Mouse (Mus musculus): Measurements from ENCODE around the gene Scube1. TPM values are rescaled to one million over a fixed set of nuclear protein-coding genes. Genes with fewer than 3 reads are reported as not detected.

Gene Scube1
- total RNA-seq, 4 experiments from 2014 or later, result 0.59 to 0.97 (median 0.84) TPM

DNA sequence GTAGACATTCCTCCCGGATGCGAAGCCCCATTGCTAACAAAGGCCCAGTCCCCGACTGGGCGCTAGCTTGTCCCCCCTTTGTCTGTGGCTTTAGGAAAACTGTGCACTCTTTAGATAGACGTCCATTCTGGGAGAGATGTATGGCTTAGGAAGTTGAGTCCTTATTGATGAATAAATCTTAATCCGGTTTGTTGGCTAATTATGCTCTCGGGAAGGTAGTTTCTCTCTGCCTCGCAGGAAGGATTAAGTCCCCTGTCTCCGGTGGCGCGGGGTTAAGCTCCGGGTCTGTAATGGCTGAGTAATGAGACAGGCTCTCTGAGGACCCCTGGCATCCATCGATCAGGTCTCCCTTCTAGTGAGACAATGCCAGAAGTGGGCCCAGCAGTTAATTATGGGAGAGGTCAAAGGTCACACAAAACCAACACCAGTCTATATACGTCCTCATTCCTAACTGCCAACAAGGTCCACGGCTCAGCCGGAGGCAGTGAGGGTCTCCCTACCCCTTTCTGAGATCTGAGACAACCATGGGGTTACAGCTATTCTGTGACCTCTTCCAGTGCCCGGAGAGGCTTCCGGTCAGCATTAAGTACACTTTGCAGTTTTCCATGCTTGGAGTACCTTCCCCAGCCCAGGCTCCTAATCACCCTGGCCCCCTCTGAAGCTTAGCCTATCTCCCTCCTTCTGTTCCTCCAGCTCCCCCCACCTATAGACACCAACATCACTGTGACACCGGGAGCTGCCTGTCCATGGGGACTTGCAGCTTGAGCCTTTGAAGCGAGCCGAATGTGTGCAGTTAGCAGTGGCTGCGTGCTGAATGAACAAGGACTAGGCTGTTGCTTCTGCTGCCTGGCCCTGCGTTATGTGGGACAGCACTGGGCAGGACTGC is 14.7 kb downstream of the Scube1 start:
- DNase-seq (ENCODE audit: low spot score), result no peak

DNA sequence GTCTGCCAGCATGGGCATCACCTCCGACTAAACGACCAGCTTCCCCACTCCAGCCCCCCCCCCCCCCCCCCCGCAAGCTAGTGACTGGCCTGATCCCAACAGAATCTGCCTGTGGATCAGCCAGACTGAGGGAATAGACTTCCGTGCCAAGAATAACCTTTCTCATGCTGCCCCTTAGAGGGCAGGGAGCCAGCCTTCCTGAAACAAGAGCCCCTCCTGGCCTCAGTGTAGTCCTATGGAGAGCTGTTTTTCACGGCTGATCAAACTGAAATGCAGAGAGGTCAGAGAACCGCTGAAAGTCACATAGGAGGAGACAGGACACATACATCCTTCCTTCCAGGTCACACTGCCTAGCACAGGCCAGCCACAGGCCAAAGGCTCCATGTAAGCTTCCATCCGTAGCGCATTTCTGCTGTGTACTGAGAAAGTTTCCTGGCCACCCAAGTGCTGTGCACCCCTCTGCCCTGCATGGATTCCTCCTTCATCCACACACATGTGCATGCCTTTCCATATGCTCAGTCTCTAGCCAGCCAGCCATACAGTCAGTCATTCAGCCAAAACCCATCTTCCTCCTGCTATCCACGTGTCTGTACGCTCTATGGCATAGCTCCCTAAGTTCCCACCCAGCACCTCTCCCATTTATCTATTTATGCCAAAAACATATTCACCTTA is 18.2 kb downstream of the Scube1 start:
- no peak for DNase-seq (ENCODE audit: low spot score)

DNA sequence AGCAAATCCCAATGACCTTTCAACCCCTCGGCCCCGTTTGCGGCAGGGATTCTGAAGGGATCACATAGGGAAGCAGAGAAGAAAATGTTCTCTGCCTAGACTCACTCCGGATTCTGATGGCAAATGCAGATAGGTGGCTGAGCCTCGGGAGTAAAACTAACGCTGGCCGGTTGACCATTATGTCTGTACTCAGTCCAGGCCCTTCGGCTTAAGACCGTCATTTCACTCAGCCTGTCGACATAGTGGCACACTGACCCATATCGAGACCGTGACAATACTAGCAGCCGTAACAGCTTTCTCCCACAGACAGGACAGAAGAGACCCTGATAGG is 24.3 kb downstream of the Scube1 start:
- no peak for DNase-seq (ENCODE audit: low spot score)

DNA sequence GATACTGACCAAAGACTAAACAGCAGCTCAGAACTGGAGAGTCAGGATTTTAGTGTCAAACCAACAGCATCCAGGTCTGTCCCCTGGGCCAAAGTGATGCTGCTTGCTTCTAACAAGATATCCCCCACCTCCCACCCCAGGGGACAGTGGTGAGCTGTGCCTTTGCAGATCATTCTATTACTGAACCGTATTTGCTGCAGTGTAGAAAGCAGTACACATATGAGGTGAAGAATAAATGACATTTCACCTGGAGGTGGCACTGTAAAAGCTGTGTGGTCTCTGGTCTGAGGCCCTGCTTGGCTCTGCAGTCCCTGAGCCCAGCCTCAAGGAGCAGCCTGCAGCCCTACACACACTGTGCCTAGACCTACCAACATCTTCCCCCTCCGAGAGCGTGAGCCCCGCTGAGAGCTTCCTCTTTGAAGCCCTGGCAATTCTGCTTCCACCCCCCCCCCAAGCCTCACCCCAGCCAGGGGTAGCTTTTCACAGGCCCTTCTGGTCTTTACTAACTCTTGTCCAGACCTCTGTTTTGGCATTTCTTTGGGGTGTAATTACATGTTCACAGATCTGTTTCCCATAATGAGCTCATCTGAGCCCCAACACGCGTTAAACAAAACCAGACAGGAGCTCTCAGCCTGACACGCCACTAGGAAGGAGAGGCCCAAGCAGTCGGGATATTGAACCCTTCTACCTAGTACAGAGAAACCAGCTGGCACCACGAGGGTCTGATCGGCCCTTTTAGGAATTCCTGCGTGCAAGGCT is 24.8 kb downstream of the Scube1 start:
- no peak for DNase-seq (ENCODE audit: low spot score)

DNA sequence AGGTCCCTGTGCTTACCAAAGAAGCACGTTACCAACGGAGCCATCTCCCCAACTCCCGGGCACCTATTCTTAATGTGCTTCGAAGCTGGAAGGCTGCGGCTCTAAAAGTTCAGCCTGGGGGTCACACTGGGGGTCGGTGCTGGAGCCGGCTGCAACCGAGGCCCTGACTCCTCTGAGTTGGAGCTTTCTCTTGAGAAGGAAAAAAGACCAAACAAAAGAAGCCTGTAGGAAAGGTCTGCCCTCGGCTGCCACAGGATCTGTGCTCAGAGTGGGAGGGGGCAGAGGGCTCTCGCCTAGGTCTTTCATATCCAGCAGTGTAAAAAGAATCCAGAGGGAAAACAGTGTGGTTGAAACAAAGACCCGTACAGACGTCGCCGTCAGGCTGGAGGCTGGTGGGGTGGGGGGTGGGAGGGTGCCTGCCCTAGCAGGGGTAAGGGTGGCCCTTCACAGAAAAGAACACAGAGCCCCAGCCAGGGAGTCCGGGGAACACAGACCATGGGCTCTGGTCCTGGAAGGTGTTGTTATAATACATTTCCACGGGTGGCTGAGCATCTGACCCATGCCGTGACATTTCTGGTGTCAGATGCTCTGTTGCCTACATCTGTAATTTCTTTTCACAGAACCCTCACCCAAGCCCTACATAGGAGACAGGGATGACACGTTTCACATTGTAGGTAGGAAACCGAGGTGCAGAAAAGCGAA is 25.5 kb downstream of the Scube1 start:
- DNase-seq (ENCODE audit: low spot score), result no peak

DNA sequence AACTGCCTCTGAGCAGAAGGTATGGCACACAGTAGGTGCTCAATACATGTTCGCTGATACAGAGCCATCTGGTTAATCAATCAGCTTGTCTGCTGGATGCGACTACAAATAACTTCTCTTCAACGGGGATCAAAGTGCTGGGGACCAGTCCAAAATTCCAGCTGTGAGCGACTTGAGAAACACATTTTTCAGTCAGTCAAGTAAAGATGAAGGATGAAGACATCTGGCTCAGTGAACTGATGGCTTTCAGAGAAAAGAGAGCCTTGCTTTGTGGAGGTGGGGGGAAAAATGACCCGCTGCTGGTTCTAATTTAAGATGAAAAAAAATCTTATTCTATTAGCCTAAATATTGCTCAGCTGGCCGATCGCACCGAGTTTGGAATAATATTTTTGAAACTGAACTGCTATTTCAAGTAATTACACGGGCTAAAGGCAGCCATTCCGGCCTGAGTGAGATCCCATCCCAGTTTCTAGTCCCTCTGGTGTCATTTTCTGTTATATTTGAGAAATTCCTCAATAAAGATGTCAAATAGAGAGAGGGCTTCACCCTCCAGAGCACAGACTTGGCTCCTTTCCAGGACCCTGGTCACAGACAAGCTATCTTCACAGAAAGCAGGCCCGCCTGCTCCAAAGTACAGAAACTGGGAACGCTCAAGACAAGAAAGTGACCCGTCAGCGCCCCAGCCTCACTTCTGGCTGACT is 28.0 kb downstream of the Scube1 start:
- DNase-seq (ENCODE audit: low spot score), result no peak

DNA sequence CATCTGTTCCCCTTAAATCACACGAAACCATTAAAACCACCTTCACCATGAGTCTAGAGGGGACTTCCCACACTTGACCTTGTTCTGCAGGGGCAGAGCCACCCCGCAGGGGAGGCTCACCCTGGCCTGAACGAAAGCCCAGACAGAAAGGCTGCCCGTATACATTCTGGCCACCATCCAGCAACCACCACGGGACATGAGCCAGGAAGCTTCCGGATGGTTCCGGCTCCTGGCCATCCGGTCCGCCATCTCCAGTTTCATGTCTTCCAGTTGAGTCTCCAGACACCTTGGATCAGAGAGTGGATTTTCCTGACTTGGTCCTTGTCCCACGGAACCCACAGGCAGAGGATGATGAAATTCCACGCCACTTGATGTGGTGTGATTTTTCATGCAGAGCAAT is 29.7 kb downstream of the Scube1 start:
- DNase-seq (ENCODE audit: low spot score), result no peak

DNA sequence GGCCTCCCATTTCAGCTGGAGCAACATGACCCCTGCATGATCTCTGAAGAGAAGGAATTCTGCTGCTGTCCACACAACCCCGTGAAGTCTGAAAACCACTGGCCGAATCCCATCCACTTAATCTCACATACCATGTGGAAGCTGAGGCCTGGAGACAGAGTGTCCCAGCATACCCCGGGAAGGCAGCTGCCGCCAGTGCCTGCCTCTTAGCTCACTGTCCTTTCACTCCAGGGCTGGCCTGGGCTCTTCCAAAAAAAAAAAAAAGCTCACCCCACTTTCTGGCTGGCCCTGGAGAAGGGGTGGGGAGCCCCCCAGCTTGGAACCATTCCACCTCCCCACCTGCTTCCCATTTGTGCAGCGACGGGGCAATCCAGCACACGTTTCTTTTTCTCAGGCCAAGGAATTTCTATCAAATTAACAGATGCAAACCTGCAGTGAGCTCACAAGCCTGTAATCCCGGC is 32.9 kb downstream of the Scube1 start:
- peak; percentile 31 for DNase-seq (ENCODE audit: low spot score)

DNA sequence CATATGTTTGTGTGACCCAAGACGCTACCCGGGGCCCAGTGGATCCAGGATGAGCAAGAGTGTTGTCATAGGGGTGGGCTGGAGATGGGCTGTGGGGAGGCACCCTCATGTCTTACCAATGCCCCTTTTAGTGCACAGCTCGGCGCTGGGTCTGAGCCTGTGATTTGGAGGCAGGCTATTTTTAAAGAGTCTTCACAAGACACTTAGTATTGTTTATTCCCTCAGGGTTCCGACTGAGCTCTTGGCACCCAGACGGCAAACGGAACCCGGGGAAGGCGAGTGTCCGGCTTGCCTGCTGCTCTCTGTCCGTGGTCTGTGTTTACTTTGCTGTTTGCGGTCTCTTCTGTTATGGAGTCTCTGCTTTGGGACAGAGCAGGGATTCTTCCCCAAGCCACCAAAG is 34.9 kb downstream of the Scube1 start:
- no peak for DNase-seq (ENCODE audit: low spot score)

DNA sequence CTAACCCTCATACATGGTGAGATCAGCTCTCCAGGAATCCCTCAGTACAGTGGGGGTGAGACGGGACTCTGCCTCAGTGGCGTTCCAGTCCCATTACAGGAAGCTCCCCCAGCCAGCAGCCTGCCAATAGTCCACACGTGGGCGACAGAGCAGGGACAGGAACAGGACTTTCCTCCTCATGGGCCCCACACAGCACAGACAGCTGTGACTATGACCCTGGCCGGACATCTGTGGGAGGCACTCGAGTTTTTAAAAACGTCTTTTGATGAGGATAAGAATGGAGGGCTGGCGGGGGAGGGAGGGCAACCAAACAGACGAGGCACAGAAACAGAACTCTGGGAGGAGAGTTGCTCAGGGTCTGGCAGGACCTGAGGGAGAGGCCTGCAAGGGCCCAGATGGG is 38.2 kb downstream of the Scube1 start:
- DNase-seq (ENCODE audit: low spot score), result no peak

DNA sequence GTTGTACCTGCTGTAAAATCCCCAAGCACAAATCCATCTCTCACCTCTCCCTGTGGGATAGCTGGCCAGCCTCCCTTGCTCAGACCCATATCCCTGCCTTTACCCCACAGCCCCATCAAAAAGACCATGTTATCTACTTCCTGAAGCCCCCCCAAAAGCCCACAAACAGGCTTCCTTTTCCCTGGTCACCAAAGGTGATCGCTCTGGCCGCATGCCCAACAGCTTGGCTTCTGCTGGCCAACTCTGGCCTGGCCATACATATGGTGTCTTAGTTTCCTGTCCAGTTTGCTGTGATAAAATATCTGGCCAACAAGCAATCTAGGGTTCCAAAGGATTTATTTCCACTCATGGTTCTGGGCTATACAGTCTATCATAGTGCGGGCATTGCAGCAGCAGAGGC is 38.9 kb downstream of the Scube1 start:
- DNase-seq (ENCODE audit: low spot score), result no peak

DNA sequence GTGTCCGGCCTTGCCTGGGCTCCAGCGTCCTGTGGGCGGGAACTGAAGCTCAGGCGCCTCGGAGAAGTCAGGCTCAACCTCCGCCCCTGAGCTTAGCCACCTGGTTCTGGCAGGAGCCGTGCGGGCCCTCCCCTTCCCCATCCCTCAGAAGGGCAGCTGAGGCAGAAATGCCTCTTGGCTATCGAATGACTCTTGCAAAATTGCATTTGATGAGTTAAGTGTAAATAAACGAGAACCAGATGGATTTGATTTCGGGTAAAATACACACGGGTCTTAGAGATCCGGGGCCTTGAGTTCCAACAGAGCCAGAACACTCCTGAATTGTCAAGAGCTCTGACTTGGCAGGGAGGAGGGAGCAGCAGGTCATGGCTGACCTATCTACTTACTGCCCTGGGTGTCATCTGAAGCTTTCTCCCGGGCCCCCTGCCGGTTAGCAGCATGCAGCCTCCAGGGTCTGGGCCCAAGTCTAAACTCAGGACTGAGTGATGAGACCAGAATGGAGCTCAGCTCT is 41.7 kb downstream of the Scube1 start:
- DNase-seq (ENCODE audit: low spot score), result no peak

DNA sequence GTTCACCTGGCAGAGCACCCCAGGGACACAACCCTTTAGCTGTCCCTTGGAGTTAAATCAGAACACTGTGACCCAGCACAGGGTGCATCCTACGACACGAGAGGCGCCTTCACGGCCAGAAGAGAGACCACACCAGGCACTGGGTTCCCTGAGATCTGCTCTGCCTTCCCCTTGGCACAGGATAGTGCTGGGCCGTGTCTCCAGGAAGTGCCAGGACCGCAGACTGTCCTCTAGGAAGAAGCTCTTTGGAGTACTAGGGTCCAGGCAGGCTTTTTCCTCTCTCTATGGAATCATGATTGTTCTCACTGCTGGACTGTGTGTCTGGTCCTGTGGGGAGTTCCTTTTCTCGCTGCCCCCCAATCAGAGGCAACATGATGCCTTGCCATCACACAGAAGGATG is 44.5 kb downstream of the Scube1 start:
- DNase-seq (ENCODE audit: low spot score), result no peak

DNA sequence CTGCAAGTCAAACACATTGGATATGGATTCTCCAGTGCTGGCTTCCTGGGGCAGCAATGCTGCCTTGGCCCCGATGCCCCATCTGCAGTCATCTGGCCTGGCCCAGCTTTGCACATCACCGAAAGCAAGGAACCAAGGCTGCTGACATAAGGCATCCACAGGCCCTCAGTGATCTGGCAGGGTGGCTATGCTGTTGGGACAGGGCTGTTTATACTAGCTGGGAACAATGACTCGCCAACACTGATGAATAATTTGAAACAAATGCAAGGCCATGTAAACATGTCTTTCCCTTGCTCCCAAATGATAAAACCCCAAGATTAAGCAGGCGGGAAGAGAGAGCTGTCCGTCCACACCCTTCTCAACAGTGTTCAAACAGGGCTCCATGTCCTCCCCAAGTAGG is 45.1 kb downstream of the Scube1 start:
- DNase-seq (ENCODE audit: low spot score), result no peak

DNA sequence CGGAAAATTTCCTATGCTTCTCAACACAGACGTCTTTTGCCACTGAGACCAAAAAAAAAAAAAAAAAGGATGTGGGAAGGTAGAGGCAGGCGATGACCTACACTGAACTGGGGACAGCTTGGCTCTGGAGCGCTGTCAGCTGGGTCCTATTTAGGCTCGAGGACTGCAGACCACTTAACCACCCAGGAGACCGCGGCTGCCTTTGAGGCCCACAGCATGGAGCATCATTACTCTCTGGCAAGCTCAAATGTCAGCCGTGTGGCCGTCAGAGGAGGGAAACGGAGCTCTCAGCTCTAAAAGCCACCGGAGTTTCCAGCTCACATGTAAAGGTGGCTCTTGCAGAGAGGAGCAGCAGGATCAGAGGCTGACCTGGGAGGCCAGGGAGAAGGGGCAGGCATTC is 46.2 kb downstream of the Scube1 start:
- no peak for DNase-seq (ENCODE audit: low spot score)

DNA sequence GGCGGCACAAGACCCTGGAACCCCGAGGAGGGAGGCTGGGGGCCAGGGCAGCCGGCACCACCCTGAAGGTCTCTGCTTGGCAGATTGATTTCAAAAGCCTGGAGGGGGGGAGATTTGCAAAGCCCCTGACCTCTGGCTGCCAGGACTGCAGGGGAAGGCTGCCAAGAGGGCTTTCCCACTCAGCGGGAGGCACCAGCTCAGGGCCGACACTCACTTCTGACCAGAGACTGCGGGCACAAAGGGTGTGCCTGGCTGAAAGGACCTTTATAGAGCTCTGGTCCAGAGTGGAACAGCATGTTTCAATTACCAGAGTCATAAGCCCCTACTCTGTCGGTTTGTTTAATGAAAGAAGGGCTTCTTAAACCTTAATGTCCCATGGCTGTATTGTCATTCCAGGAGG is 46.7 kb downstream of the Scube1 start:
- no peak for DNase-seq (ENCODE audit: low spot score)

DNA sequence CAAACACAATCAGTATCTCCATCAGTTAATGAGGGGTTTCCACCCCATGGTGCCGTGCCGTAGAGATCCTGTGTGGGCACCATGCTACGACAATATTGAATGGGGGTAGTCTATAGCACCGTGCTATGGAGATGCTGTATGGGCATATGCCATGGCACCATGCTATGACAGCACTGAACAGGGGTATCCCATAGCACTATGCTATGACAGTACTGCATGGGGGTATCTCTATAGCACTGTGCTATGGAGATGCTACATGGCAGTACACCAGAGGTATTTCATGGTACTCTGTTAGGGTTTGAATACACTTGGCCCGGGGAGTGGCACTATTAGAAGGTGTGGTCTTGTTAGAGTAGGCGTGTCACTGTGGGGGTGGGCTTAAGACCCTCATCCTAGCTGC is 47.7 kb downstream of the Scube1 start:
- no peak for DNase-seq (ENCODE audit: low spot score)

DNA sequence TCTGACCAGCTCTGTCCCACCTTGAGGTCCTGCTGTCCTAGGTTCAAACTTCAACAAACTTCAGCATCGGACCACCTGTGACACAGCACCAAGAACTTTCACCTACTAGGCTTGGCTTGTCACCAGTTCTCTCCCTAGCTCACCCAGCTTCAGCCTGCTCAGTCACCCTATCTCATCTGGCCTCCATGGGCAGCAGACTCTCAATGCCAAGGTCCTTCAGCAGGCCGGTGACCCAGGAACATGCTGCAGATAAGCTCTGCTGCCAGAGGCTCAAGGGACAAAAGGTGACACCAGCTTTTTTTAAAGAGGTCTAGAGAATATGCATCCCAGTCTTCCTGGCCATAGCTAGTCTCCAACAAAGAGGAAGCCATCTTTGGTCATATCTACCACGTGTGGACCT is 48.5 kb downstream of the Scube1 start:
- DNase-seq (ENCODE audit: low spot score), result peak; percentile 38

DNA sequence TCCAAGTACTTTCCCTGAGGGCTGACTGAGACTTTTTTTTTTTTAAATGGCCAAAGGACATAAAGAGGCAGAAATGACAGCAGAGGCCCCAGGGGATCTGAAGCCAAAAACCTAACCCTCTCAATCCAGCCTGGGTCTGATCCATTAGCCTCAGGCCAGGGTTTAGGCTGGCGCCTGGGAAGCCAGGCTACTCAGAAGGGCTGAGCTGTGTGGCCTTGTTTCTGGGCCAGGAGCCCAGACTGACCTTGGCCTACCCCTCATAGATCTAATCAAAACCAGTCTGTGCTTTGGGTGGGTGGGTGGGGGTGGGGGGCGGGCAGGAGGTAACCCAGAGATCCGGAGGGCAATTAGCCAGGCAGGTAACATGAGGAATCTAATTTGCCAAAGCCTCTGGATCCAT is 51.2 kb downstream of the Scube1 start:
- DNase-seq (ENCODE audit: low spot score), result no peak

DNA sequence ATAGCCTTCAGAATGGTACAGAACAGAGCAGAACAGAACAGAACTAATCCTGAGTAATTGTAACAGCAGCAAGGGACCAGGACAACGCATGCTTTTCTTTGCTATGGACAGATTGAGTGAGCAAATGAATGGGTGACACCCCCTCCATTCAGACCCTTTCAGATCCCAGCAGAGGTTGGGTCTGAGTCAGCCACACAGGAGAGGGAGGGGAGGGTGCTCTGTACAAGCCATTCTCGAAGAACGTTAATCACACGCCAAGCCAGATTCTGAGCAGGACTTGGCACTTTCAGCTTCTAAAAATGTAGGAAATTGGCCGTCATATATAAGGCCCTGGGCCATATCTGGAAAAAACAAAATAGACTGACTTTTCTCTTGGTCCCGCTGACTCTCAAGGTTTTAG is 57.3 kb downstream of the Scube1 start:
- DNase-seq (ENCODE audit: low spot score), result no peak

DNA sequence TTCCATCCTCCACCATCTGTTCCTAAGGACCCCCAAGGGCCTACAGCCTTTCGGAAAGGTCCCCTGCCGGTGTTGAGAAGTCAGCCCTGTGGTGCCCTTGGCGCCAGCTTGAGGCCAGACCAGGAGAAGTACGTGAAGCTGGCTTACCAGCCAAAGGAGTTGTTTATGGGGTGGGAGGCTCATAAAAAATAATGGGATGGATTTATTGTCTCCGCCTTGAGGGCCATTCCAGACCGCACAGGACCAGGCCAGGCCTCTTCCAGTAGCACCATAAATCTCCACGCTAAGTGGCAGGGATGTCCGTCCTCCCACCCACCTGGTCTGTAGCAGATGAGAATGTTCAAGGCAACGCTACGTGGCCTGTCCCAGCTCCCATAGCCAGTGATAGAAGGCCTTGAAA is 58.4 kb downstream of the Scube1 start:
- DNase-seq (ENCODE audit: low spot score), result no peak

All from heart, adult 8-10 months (tissue).